Mouse (Mus musculus) hindbrain, embryonic 14.5 days (tissue): ENCODE results near the gene Kcnd2. TPM values are rescaled to one million over a fixed set of nuclear protein-coding genes. Genes with fewer than 3 reads are reported as not detected.

ENCODE experiments used
- ATAC-seq: fragments of 200-750 bp; cut with Nextera tagmentation; 2 replicates; pipeline ENCODE4 v1.8.0; 2017; ENCODE audit warnings: moderate number of reproducible peaks, mild to moderate bottlenecking, moderate TSS enrichment, moderate library complexity; ENCODE audit not compliant: low FRiP score
- DNase-seq: peaks from one replicate; pipeline ENCODE4 v3.0.0-alpha.2; 2015; ENCODE audit warnings: low spot score
- H3K27ac ChIP-seq: fragments of 300-500 bp; sonication (generic); 2 replicates; pipeline ENCODE4 v1.5.1; 2014; ENCODE audit warnings: mild to moderate bottlenecking, moderate library complexity
- H3K27me3 ChIP-seq: fragments of 300-500 bp; sonication (generic); 2 replicates; pipeline ENCODE4 v1.6.1; 2014; ENCODE audit warnings: mild to moderate bottlenecking, low read length, mixed read lengths; ENCODE audit not compliant: control insufficient read depth, insufficient read depth
- H3K36me3 ChIP-seq: fragments of 300-500 bp; sonication (generic); replicated peaks from 2 replicates; pipeline ENCODE4 v1.6.1; 2014; ENCODE audit not compliant: control insufficient read depth, insufficient read depth
- H3K4me1 ChIP-seq: fragments of 300-500 bp; sonication (generic); replicated peaks from 2 replicates; pipeline ENCODE4 v1.6.1; 2014; ENCODE audit warnings: antibody characterized with exemption, low read length, mixed read lengths; ENCODE audit not compliant: control insufficient read depth, insufficient read depth
- H3K4me2 ChIP-seq: fragments of 300-500 bp; sonication (generic); replicated peaks from 2 replicates; pipeline ENCODE4 v1.6.1; 2014; ENCODE audit warnings: mild to moderate bottlenecking, moderate library complexity
- H3K4me3 ChIP-seq: fragments of 300-500 bp; sonication (generic); replicated peaks from 2 replicates; pipeline ENCODE4 v1.5.1; 2014; ENCODE audit warnings: mild to moderate bottlenecking, low read length
- H3K9ac ChIP-seq: fragments of 300-500 bp; sonication (generic); 2 replicates; pipeline ENCODE4 v1.6.1; 2014
- H3K9me3 ChIP-seq: fragments of 300-500 bp; sonication (generic); 2 replicates; pipeline ENCODE4 v1.6.1; 2016; ENCODE audit warnings: low read length; ENCODE audit not compliant: control insufficient read depth
- WGBS: fragments of 180-500 bp; shearing (Covaris S2); extraction: QIAGEN DNeasy Blood & Tissue Kit; methylation state at CpG from one replicate; pipeline ENCODE4 v1.1.7; 2014; 5-methylcytosine and 5-hydroxymethylcytosine counted together
- polyA plus RNA-seq: library from polyadenylated mRNA; unstranded; fragments of >200 nt; fragmentation: Nextera tagmentation; extraction: Ambion mirVana; gene quantifications from 2 replicates; pipeline ENCODE4 v1.2.1, GENCODE M21; 2014

The Kcnd2 gene
- polyA plus RNA-seq, 1 experiment from 2014 or later: 29.6 TPM

- Histone ChIP-seq H3K4me2 (no peak overlapping the region), H3K36me3 (no peaks in the 10 kb centered on the region), H3K9me3 (no peaks in the 10 kb centered on the region), H3K27me3 (no peaks in the 10 kb centered on the region), H3K4me3 (no peak overlapping the region), H3K4me1 (no peaks in the 10 kb centered on the region), H3K9ac (no peak overlapping the region), H3K27ac (no peak overlapping the region)
- ATAC-seq (no peak), DNase-seq (no peak)
- 82% methylated on average over 5 of the region's 5 CpGs for WGBS
These were observed 43.7 kb downstream of the Kcnd2 start for GRCm38 (mm10) chr6:21259031-21259430.

- Histone ChIP-seq H3K4me3 (no peak overlapping the region), H3K4me1 (no peaks in the 10 kb centered on the region), H3K36me3 (no peaks in the 10 kb centered on the region), H3K27me3 (no peaks in the 10 kb centered on the region), H3K9ac (no peak overlapping the region), H3K27ac (no peak overlapping the region), H3K4me2 (no peak overlapping the region), H3K9me3 (no peaks in the 10 kb centered on the region)
- DNase-seq (no peak), ATAC-seq (no peak)
- WGBS: 67% methylated on average over 2 of the region's 2 CpGs
These were observed 52.6 kb downstream of the Kcnd2 start for GRCm38 (mm10) chr6:21267897-21268296.

GRCm38 (mm10) chr6:21277343-21277933 lies 62.1 kb downstream of the Kcnd2 start:
- H3K27ac ChIP-seq: no peak overlapping the region
- DNase-seq: no peak
- ATAC-seq: 0 out of 2 replicates have a peak, but pooled peaks have one; percentile 43
- H3K27me3 ChIP-seq: no peaks in the 10 kb centered on the region
- H3K9me3 ChIP-seq: no peaks in the 10 kb centered on the region
- H3K36me3 ChIP-seq: no peaks in the 10 kb centered on the region
- 55% methylated on average over 6 of the region's 6 CpGs for WGBS
- H3K9ac ChIP-seq: no peak overlapping the region
- H3K4me2 ChIP-seq: no peak overlapping the region
- no peaks in the 10 kb centered on the region for H3K4me1 ChIP-seq
- no peak overlapping the region for H3K4me3 ChIP-seq

GRCm38 (mm10) chr6:21304943-21305342 lies 89.6 kb downstream of the Kcnd2 start:
- Histone ChIP-seq H3K36me3 (no peaks in the 10 kb centered on the region), H3K4me1 (no peaks in the 10 kb centered on the region), H3K9ac (no peak overlapping the region), H3K27ac (no peak overlapping the region), H3K9me3 (no peaks in the 10 kb centered on the region), H3K4me2 (no peak overlapping the region), H3K4me3 (no peak overlapping the region), H3K27me3 (no peaks in the 10 kb centered on the region)
- WGBS: 93% methylated on average over 4 of the region's 4 CpGs
- no peak for ATAC-seq
- no peak for DNase-seq

GRCm38 (mm10) chr6:21310159-21310558 lies 94.9 kb downstream of the Kcnd2 start:
- Histone ChIP-seq H3K27me3 (no peaks in the 10 kb centered on the region), H3K9me3 (no peaks in the 10 kb centered on the region), H3K27ac (no peak overlapping the region), H3K4me2 (no peak overlapping the region), H3K4me1 (no peaks in the 10 kb centered on the region), H3K36me3 (no peaks in the 10 kb centered on the region), H3K9ac (no peak overlapping the region), H3K4me3 (no peak overlapping the region)
- 85% methylated on average over 3 of the region's 3 CpGs for WGBS
- DNase-seq (no peak), ATAC-seq (no peak)

GRCm38 (mm10) chr6:21321407-21321806 lies 106.1 kb downstream of the Kcnd2 start:
- 91% methylated on average over 6 of the region's 6 CpGs for WGBS
- Histone ChIP-seq H3K27ac (no peak overlapping the region), H3K27me3 (no peaks in the 10 kb centered on the region), H3K4me2 (no peak overlapping the region), H3K9ac (no peak overlapping the region), H3K36me3 (no peaks in the 10 kb centered on the region), H3K9me3 (no peaks in the 10 kb centered on the region), H3K4me1 (no peaks in the 10 kb centered on the region), H3K4me3 (no peak overlapping the region)
- no peak for ATAC-seq
- DNase-seq: no peak

GRCm38 (mm10) chr6:21322211-21322610 lies 106.9 kb downstream of the Kcnd2 start:
- H3K4me1 ChIP-seq: no peaks in the 10 kb centered on the region
- H3K4me3 ChIP-seq: no peak overlapping the region

GRCm38 (mm10) chr6:21325251-21325650 lies 109.9 kb downstream of the Kcnd2 start:
- 14% methylated on average over 1 of the region's 1 CpGs for WGBS
- H3K27me3 ChIP-seq: no peaks in the 10 kb centered on the region

More at GRCm38 (mm10) chr6:21322211-21322610, 106.9 kb downstream of the Kcnd2 start:
- no peak for ATAC-seq
- Histone ChIP-seq H3K27me3 (no peaks in the 10 kb centered on the region), H3K9me3 (no peaks in the 10 kb centered on the region), H3K27ac (no peak overlapping the region), H3K9ac (no peak overlapping the region), H3K36me3 (no peaks in the 10 kb centered on the region), H3K4me2 (no peak overlapping the region)
- no peak for DNase-seq
- 91% methylated on average over 4 of the region's 4 CpGs for WGBS

GRCm38 (mm10) chr6:21327081-21327737 lies 111.9 kb downstream of the Kcnd2 start:
- H3K27me3 ChIP-seq: no peaks in the 10 kb centered on the region
- DNase-seq: no peak
- no peak overlapping the region for H3K9ac ChIP-seq
- 65% methylated on average over 4 of the region's 4 CpGs for WGBS
- no peaks in the 10 kb centered on the region for H3K9me3 ChIP-seq
- no peaks in the 10 kb centered on the region for H3K36me3 ChIP-seq
- no peaks in the 10 kb centered on the region for H3K4me1 ChIP-seq
- H3K27ac ChIP-seq: no peak overlapping the region
- ATAC-seq: 0 out of 2 replicates have a peak, but pooled peaks have one; percentile 21
- H3K4me2 ChIP-seq: no peak overlapping the region
- H3K4me3 ChIP-seq: no peak overlapping the region

More at GRCm38 (mm10) chr6:21325251-21325650, 109.9 kb downstream of the Kcnd2 start:
- peak; percentile 68; the same call in 1 of the 2 replicates for ATAC-seq
- no peak overlapping the region for H3K4me2 ChIP-seq
- H3K9me3 ChIP-seq: no peaks in the 10 kb centered on the region
- H3K27ac ChIP-seq: 0 out of 2 replicates have a peak overlapping the region, but pooled peaks have one; percentile 16
- no peak overlapping the region for H3K9ac ChIP-seq
- H3K4me3 ChIP-seq: no peak overlapping the region
- no peaks in the 10 kb centered on the region for H3K4me1 ChIP-seq
- no peak for DNase-seq
- no peaks in the 10 kb centered on the region for H3K36me3 ChIP-seq
